Comparison of ENCODE assay signal across 8 mouse cellular contexts in genomic region chr11:101252941-101253340, GRCm38 (mm10). TPM values are rescaled to one million over a fixed set of nuclear protein-coding genes. Genes with fewer than 3 reads are reported as not detected.
DNase-seq lines count a peak whose midpoint lies in the region; ATAC-seq lines count a peak whose summit lies in the region.

No protein-coding gene starts in this region.

- peaks cover 1% of the 10 kb centered on the region for H3K27me3 ChIP-seq in heart, embryonic 12.5 days (replicated peaks)
- peaks cover 6% of the 10 kb centered on the region for H3K27me3 ChIP-seq in liver, embryonic 16.5 days (ENCODE audit: control insufficient read depth, insufficient read depth, low read depth, low read length)

- peak overlapping the region; percentile 97 for H3K9ac ChIP-seq in heart, embryonic 12.5 days
- H3K9ac ChIP-seq in liver, embryonic 16.5 days (ENCODE audit: low read depth, low read length) = peak overlapping the region; percentile 92

- peak overlapping the region; percentile 97 for H3K4me3 ChIP-seq in heart, embryonic 12.5 days
- peak overlapping the region; percentile 84 for H3K4me3 ChIP-seq in liver, embryonic 16.5 days (ENCODE audit: low read depth, low read length)

- ATAC-seq in heart, embryonic 12.5 days (ENCODE audit: insufficient number of reproducible peaks, low FRiP score) = no peak
- ATAC-seq in liver, embryonic 16.5 days (ENCODE audit: low read depth) = no peak

- peak; percentile 18 for DNase-seq in kidney, adult 18-20 months
- no peak for DNase-seq in kidney, postnatal 14 days
- DNase-seq in NIH3T3 (ENCODE audit: low read depth) = peak; percentile 76
- DNase-seq in gastrocnemius, postnatal 36 days = no peak
- no peak for DNase-seq in gastrocnemius, postnatal 25 days
- no peak for DNase-seq in adrenal gland, postnatal 25 days

- H3K27ac ChIP-seq in heart, embryonic 12.5 days (ENCODE audit: poor library complexity, severe bottlenecking) = peak overlapping the region; percentile 94
- peak overlapping the region; percentile 88 for H3K27ac ChIP-seq in liver, embryonic 16.5 days (ENCODE audit: low read length)

- WGBS in heart, embryonic 12.5 days = 8% methylated on average over 7 of the region's 7 CpGs
- 8% methylated on average over 7 of the region's 7 CpGs for WGBS in liver, embryonic 16.5 days (ENCODE audit: insufficient replicate concordance)

- intact Hi-C loops in gastrocnemius, postnatal 36 days (cut with DNase I) = no loop called here

- H3K9me3 ChIP-seq in heart, embryonic 12.5 days (replicated peaks) = no peaks in the 10 kb centered on the region
- H3K9me3 ChIP-seq in liver, embryonic 16.5 days (replicated peaks; ENCODE audit: control insufficient read depth, low read length) = no peaks in the 10 kb centered on the region

- peaks cover 14% of the 10 kb centered on the region for H3K36me3 ChIP-seq in heart, embryonic 12.5 days
- H3K36me3 ChIP-seq in liver, embryonic 16.5 days (ENCODE audit: control insufficient read depth, insufficient read depth) = no peaks in the 10 kb centered on the region

- peak overlapping the region; percentile 94 for H3K4me2 ChIP-seq in heart, embryonic 12.5 days
- peak overlapping the region; percentile 80 for H3K4me2 ChIP-seq in liver, embryonic 16.5 days (ENCODE audit: low read depth, low read length)

- peaks cover 34% of the 10 kb centered on the region for H3K4me1 ChIP-seq in heart, embryonic 12.5 days (replicated peaks)
- H3K4me1 ChIP-seq in liver, embryonic 16.5 days (ENCODE audit: control insufficient read depth, low read depth, low read length) = peaks cover 28% of the 10 kb centered on the region

RNA-seq across cellular contexts. Expression of gene Vps25, which starts 0.6 kb away (rescaled TPM):
- 98.8 and 101 TPM in 2 replicates for polyA plus RNA-seq in heart, embryonic 12.5 days (2016; fragmentation: Nextera tagmentation; extraction: Ambion mirVana)
- 72.2 and 75.2 TPM in 2 replicates for polyA plus RNA-seq in liver, embryonic 16.5 days (2015; fragmentation: Nextera tagmentation; extraction: Ambion mirVana)
- total RNA-seq in gastrocnemius, postnatal 36 days (2021) = 10 to 100 TPM; 36.2 to 39.4 TPM
- total RNA-seq in gastrocnemius, postnatal 25 days (2021) = 10 to 100 TPM; 31.8 to 36.4 TPM
- total RNA-seq in adrenal gland, postnatal 25 days (2021) = 112 and 116 TPM in 2 replicates

RNA-seq across cellular contexts. Expression of gene Ramp2, which starts 7.1 kb away (rescaled TPM):
- 233 and 245 TPM in 2 replicates for polyA plus RNA-seq in heart, embryonic 12.5 days (2016; fragmentation: Nextera tagmentation; extraction: Ambion mirVana)
- 20.8 and 21.8 TPM in 2 replicates for polyA plus RNA-seq in liver, embryonic 16.5 days (2015; fragmentation: Nextera tagmentation; extraction: Ambion mirVana)
- 10 to 100 TPM; 35.3 to 38.3 TPM for total RNA-seq in gastrocnemius, postnatal 36 days (2021)
- 10 to 100 TPM; 31.8 to 51.8 TPM for total RNA-seq in gastrocnemius, postnatal 25 days (2021)
- total RNA-seq in adrenal gland, postnatal 25 days (2021) = 53.9 and 57.0 TPM in 2 replicates

RNA-seq across cellular contexts. Expression of gene Wnk4, which starts 7.4 kb away (rescaled TPM):
- polyA plus RNA-seq in heart, embryonic 12.5 days (2016; fragmentation: Nextera tagmentation; extraction: Ambion mirVana) = 14.0 TPM in 2 replicates
- polyA plus RNA-seq in liver, embryonic 16.5 days (2015; fragmentation: Nextera tagmentation; extraction: Ambion mirVana) = 4.3 and 5.4 TPM in 2 replicates
- total RNA-seq in gastrocnemius, postnatal 36 days (2021) = under 1 TPM; 0.10 to 0.15 TPM
- under 1 TPM in 1 of 2 experiments, not detected in 1; 0.48 TPM for total RNA-seq in gastrocnemius, postnatal 25 days (2021)
- total RNA-seq in adrenal gland, postnatal 25 days (2021) = 1.7 and 2.6 TPM in 2 replicates

RNA-seq across cellular contexts. Expression of gene Cntd1, which starts 25.9 kb away (rescaled TPM):
- polyA plus RNA-seq in heart, embryonic 12.5 days (2016; fragmentation: Nextera tagmentation; extraction: Ambion mirVana) = 0.81 and 1.5 TPM in 2 replicates
- polyA plus RNA-seq in liver, embryonic 16.5 days (2015; fragmentation: Nextera tagmentation; extraction: Ambion mirVana) = 0.70 and 0.74 TPM in 2 replicates
- under 1 TPM; 0.10 to 0.15 TPM for total RNA-seq in gastrocnemius, postnatal 36 days (2021)
- total RNA-seq in gastrocnemius, postnatal 25 days (2021) = under 1 TPM; 0.21 to 0.28 TPM
- 0.67 and 0.73 TPM in 2 replicates for total RNA-seq in adrenal gland, postnatal 25 days (2021)

RNA-seq across cellular contexts. Expression of gene Coa3, which starts 26.0 kb away (rescaled TPM):
- polyA plus RNA-seq in heart, embryonic 12.5 days (2016; fragmentation: Nextera tagmentation; extraction: Ambion mirVana) = 165 and 171 TPM in 2 replicates
- 77.7 and 79.9 TPM in 2 replicates for polyA plus RNA-seq in liver, embryonic 16.5 days (2015; fragmentation: Nextera tagmentation; extraction: Ambion mirVana)
- total RNA-seq in gastrocnemius, postnatal 36 days (2021) = 10 to 100 TPM; 64.3 to 71.4 TPM
- total RNA-seq in gastrocnemius, postnatal 25 days (2021) = 10 to 100 TPM; 67.4 to 68.7 TPM
- 67.9 and 74.9 TPM in 2 replicates for total RNA-seq in adrenal gland, postnatal 25 days (2021)

Comparison
In these comparisons a context has a peak if more than half of its experiments do, and no peak if none do; other contexts are left out.
1. DNase-seq: peak in kidney, adult 18-20 months (single experiment) and NIH3T3 (single experiment); none in kidney, postnatal 14 days (single experiment), gastrocnemius, postnatal 36 days (0 of 2), gastrocnemius, postnatal 25 days (single experiment) and adrenal gland, postnatal 25 days (single experiment).